Mouse (Mus musculus) gastrocnemius, postnatal 14 days (tissue): Measurements from ENCODE around the gene Tecpr2. TPM values are rescaled to one million over a fixed set of nuclear protein-coding genes. Genes with fewer than 3 reads are reported as not detected.

Experiments
- DNase-seq: peaks from one replicate; pipeline ENCODE4 v3.0.0; 2021; ENCODE audit warnings: mixed read lengths
- intact Hi-C: fragments of 180-260 bp; cut with DNase I; formaldehyde crosslinking; loops from one replicate; pipeline ENCODE4 v1.15.1; 2025; ENCODE audit warnings: low total_unique reads
- total RNA-seq, 2 experiments: library from RNA; stranded (reverse); gene quantifications; 2 replicates each; pipeline ENCODE4 v1.2.3; 2021

The Tecpr2 gene
- total RNA-seq, 2 experiments from 2014 or later = 2.7 to 2.8 TPM

- intact Hi-C loops = loop anchor here (1.0 kb wide), 1 partner anchor 54 kb away; no protein-coding TSS in a partner anchor
- DNase-seq = no peak
Observed at GRCm38 (mm10) chr12:110992771-110993170, 103.7 kb downstream of the Tecpr2 start.

GRCm38 (mm10) chr12:110993226-110993625 is 104.2 kb downstream of the Tecpr2 start:
- no peak for DNase-seq
- intact Hi-C loops = no loop called here

- intact Hi-C loops = no loop called here
- no peak for DNase-seq
Observed at GRCm38 (mm10) chr12:110994666-110995065, 105.6 kb downstream of the Tecpr2 start.

- intact Hi-C loops = no loop called here
Observed at GRCm38 (mm10) chr12:110998092-110998491, 109.0 kb downstream of the Tecpr2 start.

GRCm38 (mm10) chr12:110999820-111000219 is 110.8 kb downstream of the Tecpr2 start:
- intact Hi-C loops = no loop called here
- DNase-seq = no peak

More at GRCm38 (mm10) chr12:110998092-110998491, 109.0 kb downstream of the Tecpr2 start:
- DNase-seq = no peak

- DNase-seq = no peak
- intact Hi-C loops = no loop called here
Observed at GRCm38 (mm10) chr12:111000956-111001355, 111.9 kb downstream of the Tecpr2 start.

- intact Hi-C loops = no loop called here
- DNase-seq = no peak
Observed at GRCm38 (mm10) chr12:111004142-111004541, 115.1 kb downstream of the Tecpr2 start.

GRCm38 (mm10) chr12:111005803-111006202 is 116.7 kb downstream of the Tecpr2 start:
- no peak for DNase-seq
- intact Hi-C loops = no loop called here

- intact Hi-C loops = no loop called here
- no peak for DNase-seq
Observed at GRCm38 (mm10) chr12:111006339-111006738, 117.3 kb downstream of the Tecpr2 start.

GRCm38 (mm10) chr12:111007134-111008103 is 118.4 kb downstream of the Tecpr2 start:
- no peak for DNase-seq
- intact Hi-C loops = no loop called here

GRCm38 (mm10) chr12:111008500-111009490 is 119.7 kb downstream of the Tecpr2 start:
- DNase-seq = no peak
- intact Hi-C loops = no loop called here

- intact Hi-C loops = no loop called here
- DNase-seq = no peak
Observed at GRCm38 (mm10) chr12:111009615-111010257, 120.7 kb downstream of the Tecpr2 start.

- DNase-seq = no peak
- intact Hi-C loops = no loop called here
Observed at GRCm38 (mm10) chr12:111016807-111017206, 127.7 kb downstream of the Tecpr2 start.

- DNase-seq = no peak
- intact Hi-C loops = no loop called here
Observed at GRCm38 (mm10) chr12:111018068-111018467, 129.0 kb downstream of the Tecpr2 start.

- intact Hi-C loops = no loop called here
- no peak for DNase-seq
Observed at GRCm38 (mm10) chr12:111019086-111019485, 130.0 kb downstream of the Tecpr2 start.

GRCm38 (mm10) chr12:111021138-111021537 is 132.1 kb downstream of the Tecpr2 start:
- DNase-seq = no peak
- intact Hi-C loops = no loop called here

GRCm38 (mm10) chr12:111021577-111021976 is 132.5 kb downstream of the Tecpr2 start:
- DNase-seq = no peak
- intact Hi-C loops = no loop called here
